Mouse (Mus musculus): ENCODE measurements around the gene E130114P18Rik.
A peak's percentile ranks its signal among the peaks of the same experiment; 100 is the strongest.

The E130114P18Rik gene

DNA sequence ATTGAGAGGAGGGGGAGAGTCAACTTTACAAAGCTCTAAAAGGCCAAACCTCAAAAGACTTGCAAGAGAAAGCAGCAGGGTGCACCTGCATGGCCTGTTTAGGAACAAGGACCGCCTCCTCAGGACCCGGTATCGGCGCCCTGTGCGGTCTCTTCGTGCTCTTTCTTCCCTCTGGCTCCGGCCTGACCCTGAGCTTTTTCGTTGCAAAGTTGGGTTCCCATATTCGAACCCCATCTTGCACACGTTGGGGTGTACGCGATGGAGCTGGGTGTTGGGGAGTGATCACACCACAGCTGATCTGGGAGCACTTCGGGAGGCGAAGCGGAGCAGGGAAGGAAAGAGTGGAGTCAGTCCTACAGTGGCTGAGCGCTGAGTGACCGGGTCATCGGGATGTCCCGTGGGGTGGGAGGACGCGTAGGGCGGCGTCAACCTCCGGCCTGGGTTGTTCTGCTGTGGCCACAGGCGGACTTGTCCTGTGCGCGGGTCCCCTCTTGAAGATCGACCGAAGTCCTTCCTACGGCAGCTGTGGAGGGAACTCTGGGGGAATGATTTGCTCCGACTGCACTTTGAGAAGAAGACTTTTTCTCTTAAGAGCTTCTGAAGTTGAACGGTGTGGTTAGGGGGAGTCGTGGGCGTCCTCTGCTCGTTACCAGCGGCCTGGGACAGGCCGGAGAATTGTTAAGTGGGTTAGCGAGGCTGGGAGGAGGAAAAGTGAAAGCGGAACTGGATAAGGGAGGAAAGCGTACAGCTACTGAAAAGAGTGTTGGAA lies 26.2 kb downstream of the E130114P18Rik start:
- no peak for DNase-seq (ENCODE audit: low spot score)

- DNase-seq (ENCODE audit: low spot score), result peak; percentile 71
Measured at GRCm38 (mm10) chr4:97751030-97751482, 26.8 kb downstream of the E130114P18Rik start.

GRCm38 (mm10) chr4:97750401-97750800 lies 27.5 kb downstream of the E130114P18Rik start:
- DNase-seq (ENCODE audit: low spot score), result no peak

- no peak for DNase-seq (ENCODE audit: low spot score)
Measured at GRCm38 (mm10) chr4:97746106-97746900, 31.6 kb downstream of the E130114P18Rik start.

DNA sequence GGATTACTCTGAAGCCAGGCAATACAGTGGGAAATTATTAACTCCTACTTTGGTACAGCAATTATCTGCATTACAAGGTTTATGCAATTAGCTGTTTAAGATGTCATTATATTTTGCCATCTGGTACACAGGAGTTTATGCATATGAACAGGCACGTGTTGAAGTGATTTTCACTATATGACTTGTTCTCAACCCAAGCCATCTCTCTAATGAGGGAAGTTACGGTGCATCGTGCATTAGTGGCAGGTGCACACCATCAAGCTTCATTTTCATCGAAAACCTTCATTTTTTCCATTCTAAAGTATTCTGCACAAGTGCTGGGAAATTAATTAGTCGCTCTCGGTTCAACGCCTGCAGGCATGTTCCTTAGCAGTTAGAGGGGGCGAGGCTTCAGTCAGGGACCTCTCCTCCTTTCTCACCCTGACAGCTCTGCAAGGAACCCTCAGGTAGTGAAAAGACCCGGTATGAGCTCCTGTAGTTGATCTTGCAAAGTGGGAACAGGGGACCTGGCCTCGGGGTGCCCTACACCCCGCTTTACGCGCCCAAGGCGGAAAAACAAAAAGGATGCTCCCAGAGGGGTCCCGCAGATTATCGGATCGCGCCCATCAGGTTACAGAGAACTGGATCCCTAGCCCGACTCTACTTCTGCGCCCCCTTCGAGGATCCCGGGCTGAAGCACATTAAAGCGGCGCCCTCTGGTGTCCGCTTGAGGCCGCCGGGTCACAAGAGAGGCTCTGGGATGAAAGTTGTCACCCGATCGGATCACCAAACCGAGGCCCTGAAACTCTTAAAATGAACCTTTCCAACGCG lies 32.4 kb downstream of the E130114P18Rik start:
- peak; percentile 39 for DNase-seq (ENCODE audit: low spot score)

DNA sequence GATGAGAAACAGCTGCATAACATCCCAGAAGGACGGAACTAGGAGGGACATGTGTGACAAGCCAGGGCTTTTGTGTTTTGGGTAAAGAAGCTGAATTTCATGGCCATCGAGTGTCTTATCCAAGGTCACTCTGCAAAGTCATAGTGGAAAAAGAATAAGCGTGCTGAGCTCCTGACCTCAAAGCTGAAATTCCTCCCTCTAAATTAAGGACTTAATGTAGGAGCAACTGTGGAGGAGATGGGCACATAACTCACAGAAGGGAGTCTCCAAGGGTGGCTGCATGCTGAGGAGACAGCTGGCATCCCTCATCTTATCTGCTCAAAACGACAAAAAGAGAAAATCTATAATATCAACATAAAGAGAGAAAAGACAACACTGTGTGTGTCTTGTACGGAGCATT lies 33.9 kb downstream of the E130114P18Rik start:
- DNase-seq (ENCODE audit: low spot score), result no peak

GRCm38 (mm10) chr4:97733392-97733791 lies 44.5 kb downstream of the E130114P18Rik start:
- DNase-seq (ENCODE audit: low spot score), result no peak

GRCm38 (mm10) chr4:97730416-97730815 lies 47.5 kb downstream of the E130114P18Rik start:
- DNase-seq (ENCODE audit: low spot score), result no peak

DNA sequence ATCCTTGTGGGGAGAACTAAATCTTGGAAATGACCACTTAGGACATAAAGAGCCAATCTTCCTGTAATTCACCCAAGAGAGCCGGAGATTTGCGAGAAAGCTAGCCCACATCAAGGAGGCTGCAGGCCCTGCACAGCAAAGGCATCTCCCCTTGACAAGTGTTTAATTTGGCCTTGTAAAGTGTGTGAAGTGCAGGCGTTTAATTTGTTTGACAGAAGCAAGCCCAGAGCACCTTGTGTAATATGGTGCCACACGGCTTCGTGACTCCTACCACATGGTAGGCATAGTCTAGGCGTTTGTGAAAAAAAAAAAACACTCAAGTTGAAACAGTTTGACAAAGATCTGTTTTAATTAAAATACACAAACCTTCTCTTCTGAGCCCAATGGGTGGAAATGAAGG lies 47.9 kb downstream of the E130114P18Rik start:
- DNase-seq (ENCODE audit: low spot score), result no peak

DNA sequence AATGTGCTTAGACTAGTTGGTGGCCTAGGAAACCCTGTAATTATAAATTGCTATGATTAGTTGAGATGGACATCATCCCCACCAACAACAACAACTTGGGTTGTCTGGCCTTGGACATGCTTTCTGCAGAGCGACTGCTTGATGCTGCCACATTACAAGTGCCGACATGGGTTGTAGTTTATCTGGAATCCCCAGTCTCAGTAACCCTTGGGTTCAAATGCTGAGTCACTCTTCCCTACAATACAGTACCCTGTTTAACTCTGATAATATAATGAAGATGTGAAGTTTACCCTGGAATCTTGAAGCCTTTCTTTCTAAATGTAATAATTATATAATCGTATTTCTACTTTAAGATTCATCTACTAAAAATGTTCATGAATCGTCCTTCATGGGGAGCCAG lies 49.4 kb downstream of the E130114P18Rik start:
- no peak for DNase-seq (ENCODE audit: low spot score)

- no peak for DNase-seq (ENCODE audit: low spot score)
Measured at GRCm38 (mm10) chr4:97723374-97723773, 54.5 kb downstream of the E130114P18Rik start.

- DNase-seq (ENCODE audit: low spot score), result no peak
Measured at GRCm38 (mm10) chr4:97722666-97723065, 55.2 kb downstream of the E130114P18Rik start.

GRCm38 (mm10) chr4:97714616-97715015 lies 63.3 kb downstream of the E130114P18Rik start:
- DNase-seq (ENCODE audit: low spot score), result no peak

DNA sequence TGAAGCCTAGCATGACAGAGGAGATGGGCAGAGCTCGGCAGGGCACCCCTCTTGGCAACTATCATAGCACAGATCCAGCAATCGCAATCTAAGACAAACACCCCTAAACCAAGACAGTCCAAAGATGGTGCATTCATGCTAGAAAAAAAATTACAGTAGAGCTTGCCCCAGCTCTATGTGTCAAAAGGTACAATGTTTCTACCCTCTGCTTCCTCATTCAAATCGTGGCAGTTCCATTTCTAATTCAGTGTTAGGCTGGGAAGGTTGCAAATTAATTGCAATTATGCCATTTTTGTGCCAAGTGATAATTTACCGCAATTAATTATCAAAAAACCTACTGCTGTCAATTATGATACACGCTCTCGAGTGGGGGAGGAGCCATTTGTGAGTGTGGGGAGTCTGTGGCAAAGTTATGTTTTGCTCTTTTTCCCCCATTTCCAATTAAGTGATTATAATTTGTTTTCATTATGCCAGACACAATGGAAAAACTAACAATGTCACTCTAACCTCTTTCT lies 63.7 kb downstream of the E130114P18Rik start:
- no peak for DNase-seq (ENCODE audit: low spot score)

- DNase-seq (ENCODE audit: low spot score), result no peak
Measured at GRCm38 (mm10) chr4:97712547-97712946, 65.3 kb downstream of the E130114P18Rik start.

GRCm38 (mm10) chr4:97710048-97710765 lies 67.7 kb downstream of the E130114P18Rik start:
- DNase-seq (ENCODE audit: low spot score), result no peak

- DNase-seq (ENCODE audit: low spot score), result no peak
Measured at GRCm38 (mm10) chr4:97707373-97708152, 70.3 kb downstream of the E130114P18Rik start.

GRCm38 (mm10) chr4:97696684-97697615 lies 80.9 kb downstream of the E130114P18Rik start:
- DNase-seq (ENCODE audit: low spot score), result no peak

DNA sequence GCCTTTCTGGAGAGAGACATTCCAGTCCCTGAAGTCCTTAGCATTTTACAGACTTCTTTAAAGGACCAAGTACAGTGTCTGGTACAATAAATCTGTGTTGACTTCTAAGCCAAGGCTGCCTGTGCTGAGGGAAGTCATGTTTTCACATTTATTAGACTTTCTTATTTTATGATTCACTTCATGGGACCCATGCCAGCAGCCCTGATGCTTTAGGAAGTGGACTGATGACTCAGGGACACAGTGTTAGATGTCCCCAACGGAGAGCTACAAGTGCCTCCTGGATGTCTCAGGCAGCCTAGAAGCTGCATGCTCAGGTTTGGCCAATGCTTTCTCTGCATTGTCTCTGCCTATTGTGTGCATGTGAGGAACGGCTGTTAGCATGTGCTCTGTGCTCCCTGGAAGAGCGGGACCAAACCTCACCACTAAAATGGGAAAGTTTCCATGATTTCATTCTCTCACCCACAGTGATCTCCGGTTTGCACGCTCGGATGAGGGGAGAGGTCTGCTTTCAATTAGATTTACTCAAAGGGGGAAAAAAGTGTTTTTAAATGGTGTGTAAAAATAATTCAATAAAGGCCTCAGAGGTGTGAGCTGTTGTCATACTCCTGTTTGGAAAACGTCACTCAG lies 82.4 kb downstream of the E130114P18Rik start:
- DNase-seq (ENCODE audit: low spot score), result no peak
